Mouse (Mus musculus) ES-E14 (cell line): ENCODE measurements at regions not wholly inside any gene's neighbourhood (a gene's known extent, or its start where the extent isn't known, plus 50 kb on each side); places are given as distances from the start of the nearest gene placed in this dataset.

Experiments used
- CHD2 ChIP-seq: IDR thresholded peaks from 2 replicates; pipeline ENCODE4 v1.6.1; 2014; ENCODE audit warnings: mild to moderate bottlenecking, low read depth, low read length, inconsistent platforms
- HCFC1 ChIP-seq: IDR thresholded peaks from 2 replicates; pipeline ENCODE4 v1.6.1; 2012; ENCODE audit warnings: low read length, inconsistent platforms, borderline replicate concordance; ENCODE audit not compliant: insufficient read depth
- ZC3H11A ChIP-seq: IDR thresholded peaks from 2 replicates; pipeline ENCODE4 v1.6.1; 2012; ENCODE audit warnings: low read depth, mild to moderate bottlenecking, inconsistent platforms, low read length, borderline replicate concordance

DNA sequence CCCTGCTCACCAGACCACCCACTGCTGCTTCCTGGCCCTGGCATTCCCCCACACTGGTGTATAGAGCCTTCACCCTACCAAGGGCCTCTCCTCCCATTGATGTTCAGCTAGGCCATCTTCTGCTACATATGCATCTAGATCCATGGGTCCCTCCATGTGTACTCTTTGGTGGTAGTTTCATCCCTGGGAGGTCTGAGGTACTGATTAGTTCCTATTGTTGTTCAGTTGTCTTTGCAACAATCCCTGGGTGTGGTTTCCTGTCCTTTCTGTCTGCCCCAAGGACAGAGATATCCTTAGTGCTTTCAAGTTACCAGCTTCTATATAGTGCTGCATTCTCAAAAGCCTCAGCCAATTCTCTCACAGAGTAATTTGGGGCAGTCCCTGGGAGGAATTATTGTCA lies 440.1 kb upstream of the Apob start:
- no peak for TF ChIP-seq ZC3H11A
- TF ChIP-seq CHD2, result no peak
- no peak for TF ChIP-seq HCFC1
